14 mouse cellular contexts compared by ENCODE assay signal in the genomic region with DNA sequence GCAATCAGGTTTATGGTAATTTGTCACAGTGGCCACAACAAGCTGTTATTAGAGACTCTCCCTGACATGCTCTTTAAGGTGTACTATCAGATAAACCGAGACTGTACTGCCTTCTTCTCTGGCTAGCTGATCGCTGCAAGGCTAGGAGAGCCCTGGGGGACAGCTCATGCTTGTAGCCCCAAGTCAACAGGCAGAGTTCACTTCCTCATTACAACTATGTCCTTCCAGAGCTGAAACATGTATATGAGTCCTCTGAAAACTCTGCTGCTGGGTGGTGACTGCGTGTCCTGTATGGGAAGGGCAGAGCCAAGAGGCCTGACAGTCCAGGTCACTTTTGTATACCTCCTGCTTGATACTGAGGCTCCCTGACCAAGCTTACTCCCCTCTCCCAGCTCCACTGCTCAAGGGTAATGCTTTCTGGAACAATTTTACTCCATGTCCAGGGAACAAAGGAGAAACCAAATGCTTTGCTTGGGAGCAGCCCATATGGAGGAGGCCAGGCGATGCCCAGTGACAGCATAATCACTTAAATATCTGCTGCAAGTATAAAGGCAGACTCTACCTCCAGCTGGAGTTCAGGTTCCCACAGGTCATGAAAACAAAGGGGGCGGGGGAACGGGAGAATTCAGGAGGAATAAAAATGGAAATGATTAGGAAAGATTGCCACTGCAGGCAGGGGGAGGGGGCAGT.
DNase-seq lines count a peak whose midpoint lies in the region; ATAC-seq lines count a peak whose summit lies in the region.
"Had no signal": no experiment of that assay in that cellular context is flagged by ENCODE, and none has a peak within 500 bp of the region (broad histone marks: within the 10 kb centered on the region; RNA-seq: fewer than 3 reads in every experiment).

No protein-coding gene starts in this region.

- peak; percentile 46 for DNase-seq in intestine, embryonic 14.5 days (ENCODE audit: low spot score)
- no peak for DNase-seq in limb, embryonic 11.5 days (ENCODE audit: low spot score)
- peak; percentile 29 for DNase-seq in retina, embryonic 14.5 days (ENCODE audit: low spot score)
- DNase-seq in urinary bladder, postnatal 25 days (ENCODE audit: low spot score) = no peak
- no peak for DNase-seq in urinary bladder, postnatal 36 days (ENCODE audit: low spot score in 2 of 2)
- DNase-seq in heart, adult 18-20 months = no peak
- DNase-seq: kidney, postnatal 25 days; lung, postnatal 36 days; right cerebral cortex, postnatal 14 days; thymus, postnatal 14 days had no signal

- ATAC-seq in intestine, embryonic 14.5 days (replicated peaks; ENCODE audit: low FRiP score, low TSS enrichment, low read depth) = no peak
- no peak for ATAC-seq in intestine, embryonic 15.5 days
- ATAC-seq in embryonic facial prominence, embryonic 13.5 days (ENCODE audit: insufficient number of reproducible peaks, insufficient read depth, low FRiP score, low TSS enrichment, low read depth) = no peak
- ATAC-seq in limb, embryonic 11.5 days (ENCODE audit: insufficient number of reproducible peaks, low FRiP score, low TSS enrichment, low read depth) = peak; percentile 37; the same call in 1 of the 2 replicates

- WGBS in intestine, embryonic 14.5 days = 55% methylated on average over 6 of the region's 6 CpGs
- 51% methylated on average over 6 of the region's 6 CpGs for WGBS in intestine, embryonic 15.5 days
- WGBS in embryonic facial prominence, embryonic 13.5 days = 20% methylated on average over 6 of the region's 6 CpGs
- 44% methylated on average over 6 of the region's 6 CpGs for WGBS in limb, embryonic 11.5 days

- no peaks in the 10 kb centered on the region for H3K4me1 ChIP-seq in intestine, embryonic 14.5 days (replicated peaks; ENCODE audit: control insufficient read depth, insufficient read depth, low read length)
- 0 out of 2 replicates have a peak, but pooled peaks cover 5% of the 10 kb centered on the region for H3K4me1 ChIP-seq in intestine, embryonic 15.5 days (replicated peaks)
- H3K4me1 ChIP-seq in embryonic facial prominence, embryonic 13.5 days = peaks cover 29% of the 10 kb centered on the region
- peaks cover 22% of the 10 kb centered on the region for H3K4me1 ChIP-seq in limb, embryonic 11.5 days (ENCODE audit: control insufficient read depth, insufficient read depth, low read length)

- H3K27me3 ChIP-seq in intestine, embryonic 14.5 days (replicated peaks; ENCODE audit: control insufficient read depth, insufficient read depth, low read length) = no peaks in the 10 kb centered on the region
- no peaks in the 10 kb centered on the region for H3K27me3 ChIP-seq in intestine, embryonic 15.5 days (replicated peaks)
- H3K27me3 ChIP-seq in embryonic facial prominence, embryonic 13.5 days = no peaks in the 10 kb centered on the region
- H3K27me3 ChIP-seq in limb, embryonic 11.5 days (ENCODE audit: control insufficient read depth, insufficient read depth, low read length) = no peaks in the 10 kb centered on the region
- H3K27me3 ChIP-seq: heart, embryonic 13.5 days had no signal

- H3K4me2 ChIP-seq in intestine, embryonic 14.5 days (ENCODE audit: low read length) = no peak overlapping the region
- H3K4me2 ChIP-seq in intestine, embryonic 15.5 days (replicated peaks) = no peak overlapping the region
- no peak overlapping the region for H3K4me2 ChIP-seq in embryonic facial prominence, embryonic 13.5 days
- no peak overlapping the region for H3K4me2 ChIP-seq in limb, embryonic 11.5 days (ENCODE audit: low read depth, severe bottlenecking)
- H3K4me2 ChIP-seq: heart, embryonic 13.5 days had no signal

- no peak overlapping the region for H3K4me3 ChIP-seq in intestine, embryonic 14.5 days (ENCODE audit: low read depth, low read length)
- H3K4me3 ChIP-seq in intestine, embryonic 15.5 days (replicated peaks) = no peak overlapping the region
- H3K4me3 ChIP-seq in embryonic facial prominence, embryonic 13.5 days = no peak overlapping the region
- H3K4me3 ChIP-seq in limb, embryonic 11.5 days (ENCODE audit: low read depth, low read length) = no peak overlapping the region
- H3K4me3 ChIP-seq: heart, embryonic 13.5 days had no signal

- H3K36me3 ChIP-seq in intestine, embryonic 14.5 days (ENCODE audit: control insufficient read depth, insufficient read depth, low read length) = no peaks in the 10 kb centered on the region
- no peaks in the 10 kb centered on the region for H3K36me3 ChIP-seq in intestine, embryonic 15.5 days
- no peaks in the 10 kb centered on the region for H3K36me3 ChIP-seq in embryonic facial prominence, embryonic 13.5 days
- no peaks in the 10 kb centered on the region for H3K36me3 ChIP-seq in limb, embryonic 11.5 days (ENCODE audit: control insufficient read depth, insufficient read depth, low read length)
- H3K36me3 ChIP-seq: heart, embryonic 13.5 days had no signal

- H3K9me3 ChIP-seq in intestine, embryonic 14.5 days (ENCODE audit: control insufficient read depth, low read length) = no peaks in the 10 kb centered on the region
- no peaks in the 10 kb centered on the region for H3K9me3 ChIP-seq in intestine, embryonic 15.5 days
- H3K9me3 ChIP-seq in embryonic facial prominence, embryonic 13.5 days = no peaks in the 10 kb centered on the region
- no peaks in the 10 kb centered on the region for H3K9me3 ChIP-seq in limb, embryonic 11.5 days (ENCODE audit: control insufficient read depth, low read length)
- H3K9me3 ChIP-seq: heart, embryonic 13.5 days had no signal

- H3K9ac ChIP-seq in intestine, embryonic 14.5 days (ENCODE audit: low read length) = no peak overlapping the region
- H3K9ac ChIP-seq in intestine, embryonic 15.5 days = no peak overlapping the region
- no peak overlapping the region for H3K9ac ChIP-seq in embryonic facial prominence, embryonic 13.5 days
- no peak overlapping the region for H3K9ac ChIP-seq in limb, embryonic 11.5 days (ENCODE audit: low read length)
- H3K9ac ChIP-seq: heart, embryonic 13.5 days; liver, embryonic 14.5 days had no signal

- no peak overlapping the region for H3K27ac ChIP-seq in intestine, embryonic 14.5 days (ENCODE audit: low read depth)
- H3K27ac ChIP-seq in intestine, embryonic 15.5 days = no peak overlapping the region
- peak overlapping the region; percentile 66 for H3K27ac ChIP-seq in embryonic facial prominence, embryonic 13.5 days
- H3K27ac ChIP-seq in limb, embryonic 11.5 days (replicated peaks; ENCODE audit: low read depth, low read length) = peak overlapping the region; percentile 37
- H3K27ac ChIP-seq: heart, embryonic 13.5 days; liver, embryonic 14.5 days had no signal

Comparison
In these comparisons a context has a peak if more than half of its experiments do, and no peak if none do; other contexts are left out.
1. DNase-seq: peak in intestine, embryonic 14.5 days (single experiment) and retina, embryonic 14.5 days (single experiment); none in limb, embryonic 11.5 days (single experiment), urinary bladder, postnatal 25 days (single experiment), urinary bladder, postnatal 36 days (0 of 2) and heart, adult 18-20 months (0 of 2).
2. H3K27ac ChIP-seq: peak in embryonic facial prominence, embryonic 13.5 days (single experiment) and limb, embryonic 11.5 days (single experiment); none in intestine, embryonic 14.5 days (single experiment) and intestine, embryonic 15.5 days (single experiment).